Mouse (Mus musculus) E14TG2a.4 (cell line): Measurements from ENCODE around the gene Axin2.

Experiments
- CTCF ChIP-seq: conservative IDR thresholded peaks from 2 replicates; pipeline ENCODE4 v1.5.1; 2014; ENCODE audit warnings: low read length
- NANOG ChIP-seq: IDR thresholded peaks from 2 replicates; pipeline ENCODE4 v1.6.1; 2014; ENCODE audit warnings: borderline replicate concordance, low read length, mixed read lengths
- POU5F1 ChIP-seq: IDR thresholded peaks from 2 replicates; pipeline ENCODE4 v1.6.1; 2014; ENCODE audit warnings: low read length, borderline replicate concordance

DNA sequence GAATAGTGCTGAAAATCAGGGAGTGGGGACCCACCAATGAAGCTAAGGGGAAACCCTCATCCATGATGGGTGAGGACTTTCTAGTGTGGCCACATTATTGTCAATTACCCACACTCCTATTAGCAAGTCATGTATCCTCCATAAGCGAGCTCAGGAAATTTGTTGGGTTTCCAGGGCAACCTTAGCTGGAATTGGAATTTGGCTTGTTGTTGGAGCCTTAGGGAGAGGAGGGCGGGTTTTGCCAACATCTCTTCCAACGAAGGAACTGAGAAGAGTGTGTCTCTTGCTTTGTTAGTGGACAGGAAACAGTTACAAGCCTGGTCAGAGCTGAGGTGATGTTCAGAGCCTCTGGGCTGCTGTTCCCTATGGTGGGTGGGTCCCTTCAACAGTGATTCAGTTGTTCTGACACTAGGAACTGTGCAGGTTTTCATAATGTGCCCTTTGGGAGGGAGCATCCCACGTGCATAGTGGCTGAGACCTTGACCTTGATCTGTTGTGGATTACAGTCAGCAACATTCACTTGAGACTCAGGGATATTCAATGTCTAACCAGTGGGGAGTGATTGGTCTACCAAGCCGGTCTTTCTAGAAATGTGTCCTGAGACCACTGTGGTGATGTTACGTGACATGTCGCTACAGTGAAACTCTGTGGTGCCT, 63.4 kb downstream of the Axin2 start:
- TF ChIP-seq CTCF (no peak), POU5F1 (no peak), NANOG (no peak)
